Mouse (Mus musculus): ENCODE data around the gene Tas2r135. TPM values are rescaled to one million over a fixed set of nuclear protein-coding genes. Genes with fewer than 3 reads are reported as not detected.

Tas2r135 gene
- not detected in 2 replicates for polyA plus RNA-seq (2012; rRNA removed)

GRCm38 (mm10) chr6:42405134-42405533 is at the start of gene Tas2r135:
TSS of gene Tas2r135 (plus strand) at chr6:42405434.

DNA sequence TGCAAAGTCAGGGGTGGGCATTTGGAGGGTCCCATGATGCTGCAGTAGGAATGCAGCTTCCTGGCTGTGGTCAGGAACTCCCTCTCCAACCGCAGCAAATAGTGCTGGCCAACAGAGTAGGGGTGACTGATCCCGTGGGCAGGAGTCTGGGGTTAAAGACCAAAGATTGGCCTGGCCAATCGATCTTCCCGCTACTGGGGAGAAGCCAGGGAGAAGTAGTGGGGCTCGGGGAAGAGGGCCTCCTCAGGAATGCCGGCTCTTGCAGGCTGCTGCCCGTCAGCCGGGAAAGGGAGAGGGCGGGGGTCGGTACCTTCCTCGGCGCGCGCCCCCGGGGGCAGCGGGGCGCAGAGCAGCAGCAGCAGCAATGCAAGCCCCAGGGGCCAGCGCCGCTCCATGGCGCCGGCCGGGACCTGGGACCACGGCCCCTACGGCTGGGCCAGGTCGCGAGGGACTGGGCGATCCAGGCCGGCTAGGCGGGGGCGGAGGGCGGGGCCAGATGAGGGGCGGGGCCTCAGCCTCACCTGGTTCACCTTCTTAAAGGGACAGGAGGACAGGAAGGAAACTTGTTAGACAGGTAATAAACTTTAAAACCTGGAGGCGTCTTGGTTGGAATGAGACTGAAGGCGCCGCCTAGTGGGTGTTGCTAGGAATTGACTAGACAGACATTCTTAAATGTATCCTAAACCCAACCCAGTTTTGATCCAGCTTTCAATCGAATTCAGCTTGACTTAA is 32.3 kb upstream of the Tas2r135 start, which contains the start of gene Epha1:
TSS of gene Epha1 (minus strand) at position 453 of the 732 bp plus-strand sequence.

GRCm38 (mm10) chr6:42399938-42400337 is 5.3 kb upstream of the Tas2r135 start, which contains the start of gene Tas2r143:
TSS of gene Tas2r143 (plus strand) at chr6:42400238.

GRCm38 (mm10) chr6:42434446-42434845 is 29.2 kb downstream of the Tas2r135 start, which contains the start of gene Tas2r126:
TSS of gene Tas2r126 (plus strand) at chr6:42434535.

Other genes starting within 250 kb of the Tas2r135 start
- not detected in 2 replicates for gene Tas2r144, start 190.1 kb upstream of the Tas2r135 start, polyA plus RNA-seq (2012; rRNA removed)
- gene Gstk1, start 159.5 kb upstream of the Tas2r135 start, polyA plus RNA-seq (2012; rRNA removed) = 4.6 and 5.2 TPM in 2 replicates
- 0.05 TPM in 1 of 2 replicates, not detected in the other for gene Tmem139, start 143.5 kb upstream of the Tas2r135 start, polyA plus RNA-seq (2012; rRNA removed)
- 26.3 and 29.7 TPM in 2 replicates for gene Casp2, start 140.4 kb upstream of the Tas2r135 start, polyA plus RNA-seq (2012; rRNA removed)
- 0.20 and 0.26 TPM in 2 replicates for gene Clcn1, start 118.7 kb upstream of the Tas2r135 start, polyA plus RNA-seq (2012; rRNA removed)
- gene Fam131b, start 80.8 kb upstream of the Tas2r135 start, polyA plus RNA-seq (2012; rRNA removed) = 0.06 and 0.08 TPM in 2 replicates
- gene Zyx, start 55.8 kb upstream of the Tas2r135 start, polyA plus RNA-seq (2012; rRNA removed) = 22.2 and 28.6 TPM in 2 replicates
- 3.7 and 4.0 TPM in 2 replicates for gene Epha1, start 32.2 kb upstream of the Tas2r135 start, polyA plus RNA-seq (2012; rRNA removed)
- gene Tas2r143, start 5.2 kb upstream of the Tas2r135 start, polyA plus RNA-seq (2012; rRNA removed) = not detected in 2 replicates
- gene Tas2r126, start 29.1 kb downstream of the Tas2r135 start, polyA plus RNA-seq (2012; rRNA removed) = not detected in 2 replicates
- gene Olfr458, start 59.8 kb downstream of the Tas2r135 start, polyA plus RNA-seq (2012; rRNA removed) = not detected in 2 replicates
- gene Olfr457, start 70.9 kb downstream of the Tas2r135 start, polyA plus RNA-seq (2012; rRNA removed) = not detected in 2 replicates
- gene Olfr456, start 81.8 kb downstream of the Tas2r135 start, polyA plus RNA-seq (2012; rRNA removed) = not detected in 2 replicates
- not detected in 2 replicates for gene Olfr455, start 142.2 kb downstream of the Tas2r135 start, polyA plus RNA-seq (2012; rRNA removed)
- gene Tcaf3, start 192.3 kb downstream of the Tas2r135 start, polyA plus RNA-seq (2012; rRNA removed) = not detected in 2 replicates
- 0.08 and 0.13 TPM in 2 replicates for gene Tcaf2, start 239.8 kb downstream of the Tas2r135 start, polyA plus RNA-seq (2012; rRNA removed)